Mouse (Mus musculus): ENCODE measurements around the gene Dse.

- TF ChIP-seq POLR2A (IDR thresholded peaks at IDR 0.05; ENCODE audit: borderline replicate concordance, extremely low read depth, low read depth, low read length) (no peak), CTCF (IDR thresholded peaks at IDR 0.05; ENCODE audit: insufficient read depth, low read length) (no peak)
Observed at GRCm38 (mm10) chr10:34136432-34136831, 71.1 kb downstream of the Dse start.

All from lung, adult 2 months (tissue).